Mouse (Mus musculus): ENCODE measurements at regions not wholly inside any gene's neighbourhood (a gene's known extent, or its start where the extent isn't known, plus 50 kb on each side); places are given as distances from the start of the nearest gene placed in this dataset.

GRCm38 (mm10) chrX:12461657-12462056, 125.9 kb upstream of the Atp6ap2 start:
- TF ChIP-seq POLR2A (IDR thresholded peaks at IDR 0.05; ENCODE audit: extremely low read depth, insufficient read depth, low read length) (no peak), CTCF (IDR thresholded peaks at IDR 0.05; ENCODE audit: extremely low read depth, insufficient read depth, low read length) (no peak)
